Mouse (Mus musculus): ENCODE measurements around the gene Gfy. TPM values are rescaled to one million over a fixed set of nuclear protein-coding genes. Genes with fewer than 3 reads are reported as not detected.

Gfy gene
- total RNA-seq, 2 experiments from 2014 or later: not detected

GRCm38 (mm10) chr7:45169495-45169894 lies 9.9 kb downstream of the Gfy start:
- intact Hi-C loops (cut with DNase I): no loop called here
- DNase-seq: no peak

DNA sequence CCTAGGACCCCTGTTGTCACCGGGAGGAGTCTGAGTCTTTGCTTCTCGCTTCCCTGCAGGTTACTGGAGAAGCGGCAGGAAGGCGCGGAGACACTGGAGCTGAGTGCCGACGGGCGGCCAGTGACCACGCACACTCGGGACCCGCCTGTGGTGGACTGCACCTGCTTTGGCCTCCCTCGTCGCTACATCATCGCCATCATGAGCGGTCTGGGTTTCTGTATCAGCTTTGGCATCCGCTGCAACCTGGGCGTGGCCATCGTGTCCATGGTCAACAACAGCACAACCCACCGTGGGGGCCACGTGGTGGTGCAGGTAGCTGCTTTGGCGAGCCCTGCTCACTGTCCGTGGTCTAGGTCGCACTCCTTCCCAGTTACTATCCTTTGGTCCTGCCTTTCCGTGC lies 10.7 kb downstream of the Gfy start:
- intact Hi-C loops (cut with DNase I): no loop called here
- DNase-seq: no peak

DNA sequence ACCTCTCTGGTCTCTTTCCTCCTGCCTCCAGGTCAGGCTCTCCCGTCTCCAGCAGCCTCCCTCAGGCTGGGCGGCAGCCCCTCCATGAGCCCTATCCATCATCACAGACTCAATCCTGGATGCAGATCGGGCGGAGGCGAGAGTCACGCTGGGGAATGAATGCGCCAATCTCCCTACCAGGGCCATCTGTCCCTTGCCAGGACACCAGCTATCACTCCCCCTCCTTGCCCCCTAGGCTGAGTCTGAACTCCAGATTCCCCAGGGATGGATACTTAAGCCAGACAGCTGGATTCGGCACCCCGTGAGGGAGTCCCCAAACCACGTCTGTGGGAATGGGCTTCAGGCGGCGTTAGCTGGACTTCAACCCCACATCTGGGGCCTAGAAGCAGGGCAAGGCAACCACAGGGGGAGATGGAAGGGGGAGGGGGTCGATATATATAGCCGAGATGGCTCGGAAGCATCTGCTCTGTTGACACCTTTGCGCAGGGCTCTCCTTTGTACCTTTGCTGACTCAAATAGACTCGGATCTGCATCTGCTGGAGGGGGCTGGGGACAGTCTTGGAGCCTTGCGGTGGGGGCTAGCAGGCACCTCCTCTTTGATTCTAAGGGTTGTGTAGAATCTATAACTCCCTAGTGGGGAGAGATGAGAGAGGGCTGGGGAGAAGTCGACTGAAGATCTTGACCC lies 11.5 kb downstream of the Gfy start:
- intact Hi-C loops (cut with DNase I): no loop called here
- no peak for DNase-seq

- no peak for DNase-seq
- intact Hi-C loops (cut with DNase I): no loop called here
Observed at GRCm38 (mm10) chr7:45166950-45167401, 12.4 kb downstream of the Gfy start.

GRCm38 (mm10) chr7:45165701-45166100 lies 13.7 kb downstream of the Gfy start:
- intact Hi-C loops (cut with DNase I): no loop called here

GRCm38 (mm10) chr7:45164833-45165232 lies 14.5 kb downstream of the Gfy start:
- no peak for DNase-seq
- intact Hi-C loops (cut with DNase I): no loop called here

More at GRCm38 (mm10) chr7:45165701-45166100, 13.7 kb downstream of the Gfy start:
- no peak for DNase-seq

- DNase-seq: no peak
- intact Hi-C loops (cut with DNase I): loop anchor here (2.0 kb wide), 1 partner anchor 135 kb away; no protein-coding TSS in a partner anchor
Observed at GRCm38 (mm10) chr7:45163735-45164490, 15.5 kb downstream of the Gfy start, which contains the start of gene Slc17a7. Slc17a7 (plus strand) TSS chr7:45163949.

GRCm38 (mm10) chr7:45162996-45163615 lies 16.3 kb downstream of the Gfy start:
- intact Hi-C loops (cut with DNase I): loop anchor here (1.0 to 2.0 kb wide), 2 partner anchors 35 to 136 kb away; no protein-coding TSS in a partner anchor
- no peak for DNase-seq

GRCm38 (mm10) chr7:45162551-45162950 lies 16.8 kb downstream of the Gfy start:
- DNase-seq: no peak
- intact Hi-C loops (cut with DNase I): loop anchor here (1.0 to 2.0 kb wide), 2 partner anchors 36 to 136 kb away; no protein-coding TSS in a partner anchor

- DNase-seq: peak; percentile 93 to 94
- intact Hi-C loops (cut with DNase I): loop anchor here (1.0 to 2.0 kb wide), 2 partner anchors 36 to 137 kb away; no protein-coding TSS in a partner anchor
Observed at GRCm38 (mm10) chr7:45161612-45162473, 17.5 kb downstream of the Gfy start.

DNA sequence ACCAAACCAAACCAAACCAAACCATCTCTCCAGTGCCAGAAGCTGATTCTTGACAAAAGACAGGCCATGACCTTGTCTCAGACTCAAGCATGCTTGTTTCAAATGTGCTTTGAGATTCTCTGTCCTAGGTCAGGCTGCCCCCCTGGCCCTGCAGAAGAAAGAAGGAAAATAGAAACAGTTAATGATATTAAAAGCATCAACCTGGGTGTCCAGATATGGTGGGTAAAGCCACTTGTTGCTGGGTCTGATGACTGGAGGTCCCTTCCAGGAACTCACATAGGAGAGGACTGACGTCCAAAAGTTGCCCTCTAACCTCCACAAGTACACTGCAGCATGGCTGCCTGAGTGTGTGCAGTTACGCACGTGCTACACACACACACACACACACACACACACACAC lies 18.5 kb downstream of the Gfy start:
- no peak for DNase-seq
- intact Hi-C loops (cut with DNase I): no loop called here

DNA sequence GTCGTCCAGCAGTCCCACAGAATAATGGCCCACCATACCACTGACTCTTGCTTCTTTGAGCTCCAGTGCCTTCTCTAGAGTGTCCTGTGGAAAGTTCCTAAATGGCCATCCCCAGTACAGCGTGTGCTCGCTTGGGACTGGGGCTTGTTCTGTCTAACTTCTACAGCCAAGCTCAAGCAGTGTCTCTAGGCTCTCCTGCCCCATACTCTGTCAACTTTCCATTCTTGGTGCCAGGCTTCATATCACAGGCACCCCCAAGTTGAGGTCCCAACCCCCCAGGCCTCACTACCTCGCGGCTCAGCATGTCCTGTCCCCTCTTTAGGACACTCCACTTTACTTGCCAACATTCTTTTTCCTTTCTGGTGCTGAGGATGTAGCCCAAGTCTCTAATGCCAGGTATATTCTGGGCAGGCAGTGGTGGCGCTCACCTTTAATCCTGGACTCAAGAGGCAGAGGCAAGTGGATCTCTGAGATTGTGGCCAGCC lies 19.0 kb downstream of the Gfy start:
- intact Hi-C loops (cut with DNase I): no loop called here
- no peak for DNase-seq

GRCm38 (mm10) chr7:45158991-45159390 lies 20.4 kb downstream of the Gfy start:
- DNase-seq: no peak
- intact Hi-C loops (cut with DNase I): no loop called here

DNA sequence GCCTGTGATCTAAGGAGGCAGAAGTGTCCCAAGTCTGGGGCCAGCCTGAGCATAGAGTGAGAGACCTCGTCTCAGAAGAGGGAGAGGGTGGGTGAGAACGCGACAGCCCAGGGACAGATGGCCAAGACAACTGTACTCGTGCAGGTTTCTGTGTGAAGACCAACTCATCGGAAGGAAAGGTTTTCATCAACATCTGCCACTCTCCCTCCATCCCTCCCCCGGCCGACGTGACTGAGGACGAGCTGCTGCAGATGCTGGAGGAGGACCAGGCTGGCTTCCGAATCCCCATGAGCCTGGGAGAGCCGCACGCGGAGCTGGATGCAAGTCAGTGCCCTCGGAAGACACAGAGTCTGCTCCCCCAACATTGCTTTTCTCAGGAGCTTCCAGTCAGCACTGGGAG lies 21.9 kb downstream of the Gfy start:
- intact Hi-C loops (cut with DNase I): no loop called here
- no peak for DNase-seq

GRCm38 (mm10) chr7:45156206-45156605 lies 23.2 kb downstream of the Gfy start:
- intact Hi-C loops (cut with DNase I): no loop called here
- DNase-seq: no peak

DNA sequence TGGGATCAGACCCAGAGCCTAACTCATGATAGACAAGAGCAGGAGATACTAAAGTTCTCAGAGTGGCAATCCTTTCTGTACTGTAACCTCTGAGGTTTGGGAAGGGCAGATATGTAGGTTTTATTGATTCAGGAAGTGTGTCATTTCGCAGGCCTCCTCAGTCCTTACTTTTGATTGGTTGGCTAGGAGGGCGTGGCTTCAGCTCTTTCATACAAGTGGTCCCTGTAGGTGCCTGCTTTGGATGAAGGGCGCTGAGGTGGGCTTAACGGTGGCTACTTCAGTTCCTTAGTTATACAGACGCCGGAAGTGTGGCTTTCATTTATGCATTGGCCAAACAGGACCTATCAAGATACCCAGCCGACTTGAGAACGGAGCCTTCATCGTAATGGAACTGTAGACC lies 23.8 kb downstream of the Gfy start:
- intact Hi-C loops (cut with DNase I): no loop called here
- no peak for DNase-seq

DNA sequence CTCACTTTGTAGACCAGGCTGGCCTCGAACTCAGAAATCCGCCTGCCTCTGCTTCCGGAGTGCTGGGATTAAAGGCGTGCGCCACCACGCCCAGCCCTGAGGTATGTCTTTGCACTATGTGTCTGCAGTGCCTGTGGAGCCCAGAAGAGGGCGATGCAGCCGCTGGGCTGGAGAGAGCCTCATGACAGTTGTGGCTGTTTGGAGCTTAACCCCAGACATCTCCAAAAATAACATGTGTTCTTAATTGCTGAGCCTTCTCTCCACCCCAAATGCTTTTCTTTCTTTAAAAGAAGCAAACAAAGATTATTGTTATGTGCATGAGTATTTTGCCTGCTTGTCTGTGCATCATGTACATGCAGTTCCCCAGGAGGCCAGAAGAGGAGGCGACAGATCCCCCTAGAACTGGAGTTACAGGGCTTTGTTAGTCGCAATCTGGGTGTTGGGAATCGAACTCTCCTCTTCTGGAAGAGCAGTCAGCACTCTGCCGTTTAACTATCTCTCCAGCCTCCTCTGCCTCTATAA lies 24.3 kb downstream of the Gfy start:
- intact Hi-C loops (cut with DNase I): no loop called here
- DNase-seq: peak; percentile 71 to 81

- peak; percentile 98 for DNase-seq
Observed at GRCm38 (mm10) chr7:45154096-45154992, 25.0 kb downstream of the Gfy start, which contains the start of the genes Pih1d1 and Aldh16a1. Pih1d1 (plus strand) TSS chr7:45154303. Aldh16a1 (minus strand) TSS chr7:45154584.

DNA sequence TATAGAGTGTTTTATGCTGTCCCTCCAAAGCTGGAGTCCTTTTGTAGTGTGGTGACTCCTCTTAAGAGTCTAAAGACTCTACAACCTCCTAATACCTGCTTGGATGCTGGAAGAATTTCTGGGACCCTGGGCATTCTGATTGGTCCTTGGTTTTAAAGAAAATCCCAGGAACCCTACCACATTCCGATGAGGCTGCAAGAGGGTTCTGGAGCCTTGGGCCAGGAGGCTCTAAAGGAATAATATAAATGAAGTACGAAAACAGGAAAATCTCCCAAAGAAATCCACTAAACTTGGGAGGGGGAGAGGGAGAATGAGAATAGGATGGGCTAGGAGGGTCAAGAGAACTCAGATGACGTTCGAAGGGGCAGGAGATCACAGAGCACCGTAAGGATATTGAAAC lies 25.8 kb downstream of the Gfy start:
- DNase-seq: no peak
- intact Hi-C loops (cut with DNase I): no loop called here

More at GRCm38 (mm10) chr7:45154096-45154992, 25.0 kb downstream of the Gfy start, which contains the start of the genes Pih1d1 and Aldh16a1:
- intact Hi-C loops (cut with DNase I): no loop called here

Measured in heart, postnatal 10 days (tissue).